Mouse (Mus musculus) liver, embryonic 18 days (tissue): ENCODE results near the gene Nudt9. TPM values are rescaled to one million over a fixed set of nuclear protein-coding genes. Genes with fewer than 3 reads are reported as not detected.

Experiments
- polyA plus RNA-seq: library from polyadenylated mRNA; depleted of rRNA; stranded (reverse); fragments of >200 nt; gene quantifications from 2 replicates; pipeline ENCODE4 v1.2.3, GENCODE M21; 2012; rRNA removed

Gene Nudt9
- 35.1 and 36.4 TPM in 2 replicates for polyA plus RNA-seq

GRCm38 (mm10) chr5:104046256-104047199 lies at the start of gene Nudt9:
Nudt9 (plus strand) TSS chr5:104046306.

GRCm38 (mm10) chr5:104021597-104022378 lies 24.3 kb upstream of the Nudt9 start, which contains the start of gene Hsd17b11:
Hsd17b11 (minus strand) TSS chr5:104021919.

GRCm38 (mm10) chr5:104077508-104077907 lies 31.4 kb downstream of the Nudt9 start, which contains the start of gene Gm17660:
Gm17660 (minus strand) TSS chr5:104077608.

GRCm38 (mm10) chr5:104113491-104114172 lies 67.5 kb downstream of the Nudt9 start, which contains the start of gene Sparcl1:
Sparcl1 (minus strand) TSS chr5:104113733.

Other genes with a start within 250 kb of the Nudt9 start
- gene Klhl8, start 135.0 kb upstream of the Nudt9 start, polyA plus RNA-seq: 1.5 and 1.6 TPM in 2 replicates
- 309 and 317 TPM in 2 replicates for gene Hsd17b13, start 68.9 kb upstream of the Nudt9 start, polyA plus RNA-seq
- 44.9 and 55.8 TPM in 2 replicates for gene Hsd17b11, start 24.4 kb upstream of the Nudt9 start, polyA plus RNA-seq
- gene Gm17660, start 31.3 kb downstream of the Nudt9 start, polyA plus RNA-seq: not detected in 2 replicates
- gene Sparcl1, start 67.4 kb downstream of the Nudt9 start, polyA plus RNA-seq: 7.3 and 7.4 TPM in 2 replicates
- gene Dspp, start 124.4 kb downstream of the Nudt9 start, polyA plus RNA-seq: not detected in 2 replicates
- not detected in 2 replicates for gene Dmp1, start 156.3 kb downstream of the Nudt9 start, polyA plus RNA-seq